Mouse (Mus musculus): ENCODE data around the gene Gmeb1.
"Not testable (repeated sequence)": the region's sequence is repeated elsewhere in the genome, so short reads cannot be mapped to it uniquely, and the experiment has no call there.

Gene Gmeb1

GRCm38 (mm10) chr4:132222001-132222400 lies 39.4 kb downstream of the Gmeb1 start:
- DNase-seq (ENCODE audit: low read depth, low spot score) = not testable (repeated sequence)

GRCm38 (mm10) chr4:132218439-132218838 lies 43.0 kb downstream of the Gmeb1 start:
- DNase-seq (ENCODE audit: low read depth, low spot score) = not testable (repeated sequence)

GRCm38 (mm10) chr4:132217781-132218180 lies 43.6 kb downstream of the Gmeb1 start:
- DNase-seq (ENCODE audit: low read depth, low spot score) = no peak

GRCm38 (mm10) chr4:132216602-132217001 lies 44.8 kb downstream of the Gmeb1 start:
- DNase-seq (ENCODE audit: low read depth, low spot score) = no peak

- no peak for DNase-seq (ENCODE audit: low read depth, low spot score)
Measured at GRCm38 (mm10) chr4:132214847-132215246, 46.6 kb downstream of the Gmeb1 start.

- DNase-seq (ENCODE audit: low read depth, low spot score) = peak; percentile 99
Measured at GRCm38 (mm10) chr4:132211953-132212734, 49.3 kb downstream of the Gmeb1 start, which contains the start of gene Ythdf2. TSS of gene Ythdf2 (minus strand) at chr4:132212303.

- no peak for DNase-seq (ENCODE audit: low read depth, low spot score)
Measured at GRCm38 (mm10) chr4:132211091-132211942, 50.1 kb downstream of the Gmeb1 start.

GRCm38 (mm10) chr4:132210325-132210724 lies 51.1 kb downstream of the Gmeb1 start:
- DNase-seq (ENCODE audit: low read depth, low spot score) = no peak

GRCm38 (mm10) chr4:132209299-132209698 lies 52.1 kb downstream of the Gmeb1 start:
- DNase-seq (ENCODE audit: low read depth, low spot score) = no peak

GRCm38 (mm10) chr4:132207280-132207679 lies 54.1 kb downstream of the Gmeb1 start:
- no peak for DNase-seq (ENCODE audit: low read depth, low spot score)

- DNase-seq (ENCODE audit: low read depth, low spot score) = no peak
Measured at GRCm38 (mm10) chr4:132198771-132199170, 62.6 kb downstream of the Gmeb1 start.

- DNase-seq (ENCODE audit: low read depth, low spot score) = peak; percentile 59
Measured at GRCm38 (mm10) chr4:132198285-132198712, 63.1 kb downstream of the Gmeb1 start.

GRCm38 (mm10) chr4:132194975-132195374 lies 66.4 kb downstream of the Gmeb1 start:
- DNase-seq (ENCODE audit: low read depth, low spot score) = no peak

GRCm38 (mm10) chr4:132194373-132194772 lies 67.0 kb downstream of the Gmeb1 start:
- DNase-seq (ENCODE audit: low read depth, low spot score) = no peak

- no peak for DNase-seq (ENCODE audit: low read depth, low spot score)
Measured at GRCm38 (mm10) chr4:132187826-132188401, 73.5 kb downstream of the Gmeb1 start.

- no peak for DNase-seq (ENCODE audit: low read depth, low spot score)
Measured at GRCm38 (mm10) chr4:132183162-132183561, 78.2 kb downstream of the Gmeb1 start.

- DNase-seq (ENCODE audit: low read depth, low spot score) = no peak
Measured at GRCm38 (mm10) chr4:132181721-132182658, 79.4 kb downstream of the Gmeb1 start.

- no peak for DNase-seq (ENCODE audit: low read depth, low spot score)
Measured at GRCm38 (mm10) chr4:132180710-132181109, 80.7 kb downstream of the Gmeb1 start.

- peak; percentile 73 for DNase-seq (ENCODE audit: low read depth, low spot score)
Measured at GRCm38 (mm10) chr4:132178630-132179059, 82.8 kb downstream of the Gmeb1 start.

GRCm38 (mm10) chr4:132176474-132176873 lies 84.9 kb downstream of the Gmeb1 start:
- DNase-seq (ENCODE audit: low read depth, low spot score) = no peak
